Comparison of ENCODE assay signal across 21 mouse cellular contexts in genomic region chr5:15490934-15491333, GRCm38 (mm10). TPM values are rescaled to one million over a fixed set of nuclear protein-coding genes. Genes with fewer than 3 reads are reported as not detected.
DNase-seq lines count a peak whose midpoint lies in the region; ATAC-seq and TF ChIP-seq lines count a peak whose summit lies in the region.
"Not testable (repeated sequence)": the region's sequence is repeated elsewhere in the genome, so short reads cannot be mapped to it uniquely, and the experiment has no call there.
"Had no signal": no experiment of that assay in that cellular context is flagged by ENCODE, and none has a peak within 500 bp of the region (broad histone marks: within the 10 kb centered on the region; RNA-seq: fewer than 3 reads in every experiment).

No protein-coding gene starts in this region.

- not testable (repeated sequence) for H3K36me3 ChIP-seq in embryonic facial prominence, embryonic 14.5 days (ENCODE audit: control insufficient read depth, insufficient read depth, low read length); heart, embryonic 13.5 days; intestine, postnatal 0 days (ENCODE audit: control insufficient read depth, insufficient read depth); limb, embryonic 13.5 days; midbrain, embryonic 11.5 days (ENCODE audit: control insufficient read depth, insufficient read depth, low read length); neural tube, embryonic 14.5 days (ENCODE audit: control insufficient read depth, insufficient read depth, low read length)

- H3K9me3 ChIP-seq in embryonic facial prominence, embryonic 14.5 days (ENCODE audit: control insufficient read depth, low read length); intestine, postnatal 0 days (ENCODE audit: control insufficient read depth); neural tube, embryonic 14.5 days (ENCODE audit: control insufficient read depth, low read length): not testable (repeated sequence)
- H3K9me3 ChIP-seq in heart, embryonic 13.5 days: peaks cover 34% of the 10 kb centered on the region
- H3K9me3 ChIP-seq in limb, embryonic 13.5 days: peaks cover 21% of the 10 kb centered on the region
- H3K9me3 ChIP-seq in midbrain, embryonic 11.5 days (ENCODE audit: control insufficient read depth, low read length): peaks cover 12% of the 10 kb centered on the region

- H3K4me1 ChIP-seq in embryonic facial prominence, embryonic 14.5 days (ENCODE audit: control insufficient read depth, insufficient read depth, low read length); heart, embryonic 13.5 days; intestine, postnatal 0 days (replicated peaks; ENCODE audit: control insufficient read depth, insufficient read depth, low read length); limb, embryonic 13.5 days; midbrain, embryonic 11.5 days (ENCODE audit: control insufficient read depth, insufficient read depth, low read length); neural tube, embryonic 14.5 days (ENCODE audit: control insufficient read depth, insufficient read depth, low read length): not testable (repeated sequence)

- not testable (repeated sequence) for H3K4me2 ChIP-seq in embryonic facial prominence, embryonic 14.5 days (ENCODE audit: low read depth, low read length); heart, embryonic 13.5 days; intestine, postnatal 0 days (replicated peaks; ENCODE audit: low read depth); limb, embryonic 13.5 days (replicated peaks); midbrain, embryonic 11.5 days; neural tube, embryonic 14.5 days (ENCODE audit: low read depth, low read length)

- H3K27me3 ChIP-seq in embryonic facial prominence, embryonic 14.5 days (replicated peaks; ENCODE audit: control insufficient read depth, insufficient read depth, low read length); heart, embryonic 13.5 days (replicated peaks); intestine, postnatal 0 days (replicated peaks; ENCODE audit: control insufficient read depth, insufficient read depth, low read length); limb, embryonic 13.5 days; midbrain, embryonic 11.5 days (ENCODE audit: control insufficient read depth, insufficient read depth, low read length); neural tube, embryonic 14.5 days (ENCODE audit: control insufficient read depth, insufficient read depth, low read length): not testable (repeated sequence)

- ATAC-seq in embryonic facial prominence, embryonic 14.5 days (ENCODE audit: low read depth): 0 out of 2 replicates have a peak, but pooled peaks have one; percentile 22
- ATAC-seq in heart, embryonic 13.5 days (ENCODE audit: extremely low read depth, insufficient number of reproducible peaks, low FRiP score, low TSS enrichment): peak; percentile 51; the same call in 1 of the 2 replicates
- ATAC-seq in intestine, postnatal 0 days: peak; percentile 47; the same call in 1 of the 2 replicates
- ATAC-seq in limb, embryonic 13.5 days (ENCODE audit: low FRiP score, low read depth): peak; percentile 57; the same call in 1 of the 2 replicates
- not testable (repeated sequence) for ATAC-seq in midbrain, embryonic 11.5 days (ENCODE audit: low FRiP score)
- peak; percentile 28; the same call in 1 of the 2 replicates for ATAC-seq in neural tube, embryonic 14.5 days (ENCODE audit: low read depth)

- DNase-seq in embryonic facial prominence, embryonic 14.5 days (ENCODE audit: low spot score): not testable (repeated sequence)
- peak; percentile 82 for DNase-seq in midbrain, embryonic 11.5 days (ENCODE audit: low spot score, missing footprints)
- peak; percentile 1 for DNase-seq in thymus, postnatal 0 days (ENCODE audit: low spot score)

- WGBS in embryonic facial prominence, embryonic 14.5 days: 56% methylated on average over 2 of the region's 2 CpGs
- 51% methylated on average over 2 of the region's 2 CpGs for WGBS in heart, embryonic 13.5 days
- 56% methylated on average over 2 of the region's 2 CpGs for WGBS in intestine, postnatal 0 days
- WGBS in limb, embryonic 13.5 days: 57% methylated on average over 2 of the region's 2 CpGs
- WGBS in midbrain, embryonic 11.5 days: 62% methylated on average over 2 of the region's 2 CpGs
- 62% methylated on average over 2 of the region's 2 CpGs for WGBS in neural tube, embryonic 14.5 days

- not testable (repeated sequence) for H3K9ac ChIP-seq in embryonic facial prominence, embryonic 14.5 days (ENCODE audit: low read depth, low read length); heart, embryonic 13.5 days; intestine, postnatal 0 days (ENCODE audit: low read depth, low read length); limb, embryonic 13.5 days; midbrain, embryonic 11.5 days (ENCODE audit: low read length); neural tube, embryonic 14.5 days (replicated peaks; ENCODE audit: low read depth, low read length)

- not testable (repeated sequence) for H3K27ac ChIP-seq in embryonic facial prominence, embryonic 14.5 days (replicated peaks; ENCODE audit: low read depth, low read length); heart, embryonic 13.5 days (replicated peaks); intestine, postnatal 0 days (ENCODE audit: low read depth, low read length); limb, embryonic 13.5 days; midbrain, embryonic 11.5 days (ENCODE audit: low read depth, low read length); neural tube, embryonic 14.5 days (ENCODE audit: low read depth, low read length)

- TF ChIP-seq CTCF in intestine, postnatal 0 days (IDR thresholded peaks at IDR 0.05; ENCODE audit: low read depth): not testable (repeated sequence)

- H3K4me3 ChIP-seq in embryonic facial prominence, embryonic 14.5 days (ENCODE audit: low read depth, low read length); heart, embryonic 13.5 days; intestine, postnatal 0 days (ENCODE audit: low read depth, low read length); limb, embryonic 13.5 days; midbrain, embryonic 11.5 days (ENCODE audit: low read depth, low read length); neural tube, embryonic 14.5 days (ENCODE audit: low read depth, low read length): not testable (repeated sequence)

RNA-seq across cellular contexts. Expression of gene Gm21149, which starts 14.6 kb away (rescaled TPM):
- polyA plus RNA-seq in embryonic facial prominence, embryonic 14.5 days (2014; fragmentation: Nextera tagmentation; extraction: Ambion mirVana): not detected in 2 replicates
- polyA plus RNA-seq in heart, embryonic 13.5 days (2015; fragmentation: Nextera tagmentation; extraction: Ambion mirVana): 0.17 and 0.36 TPM in 2 replicates
- not detected in 2 replicates for polyA plus RNA-seq in intestine, postnatal 0 days (2015; fragmentation: Nextera tagmentation; extraction: Ambion mirVana)
- not detected in 2 replicates for polyA plus RNA-seq in limb, embryonic 13.5 days (2015; fragmentation: Nextera tagmentation; extraction: Ambion mirVana)
- polyA plus RNA-seq in midbrain, embryonic 11.5 days (2014; fragmentation: Nextera tagmentation; extraction: Ambion mirVana): not detected in 2 replicates
- polyA plus RNA-seq in neural tube, embryonic 14.5 days (2014; fragmentation: Nextera tagmentation; extraction: Ambion mirVana): not detected in 2 replicates
- polyA plus RNA-seq in thymus, postnatal 0 days (2015; fragmentation: Nextera tagmentation; extraction: Ambion mirVana): 0.17 and 0.50 TPM in 2 replicates
- polyA plus RNA-seq: embryonic facial prominence, embryonic 11.5 days; forebrain, embryonic 10.5 days; forebrain, postnatal 0 days; heart, adult 2 months; hindbrain, embryonic 13.5 days; kidney, embryonic 15.5 days; liver, embryonic 11.5 days; liver, embryonic 16.5 days; lung, embryonic 16.5 days; midbrain, embryonic 15.5 days; neural tube, embryonic 12.5 days; Patski had no signal

RNA-seq across cellular contexts. Expression of gene Gm21190, which starts 38.1 kb away (rescaled TPM):
- polyA plus RNA-seq in embryonic facial prominence, embryonic 14.5 days (2014; fragmentation: Nextera tagmentation; extraction: Ambion mirVana): not detected in 2 replicates
- 0.20 TPM in 1 of 2 replicates, not detected in the other for polyA plus RNA-seq in heart, embryonic 13.5 days (2015; fragmentation: Nextera tagmentation; extraction: Ambion mirVana)
- polyA plus RNA-seq in intestine, postnatal 0 days (2015; fragmentation: Nextera tagmentation; extraction: Ambion mirVana): not detected in 2 replicates
- polyA plus RNA-seq in limb, embryonic 13.5 days (2015; fragmentation: Nextera tagmentation; extraction: Ambion mirVana): not detected in 2 replicates
- not detected in 2 replicates for polyA plus RNA-seq in midbrain, embryonic 11.5 days (2014; fragmentation: Nextera tagmentation; extraction: Ambion mirVana)
- polyA plus RNA-seq in neural tube, embryonic 14.5 days (2014; fragmentation: Nextera tagmentation; extraction: Ambion mirVana): not detected in 2 replicates
- polyA plus RNA-seq in thymus, postnatal 0 days (2015; fragmentation: Nextera tagmentation; extraction: Ambion mirVana): 0.17 and 0.27 TPM in 2 replicates
- polyA plus RNA-seq: embryonic facial prominence, embryonic 11.5 days; forebrain, embryonic 10.5 days; forebrain, postnatal 0 days; heart, adult 2 months; heart, embryonic 15.5 days; hindbrain, embryonic 13.5 days; inflammation-experienced regulatory T-cells, adult 6 months; kidney, embryonic 15.5 days; liver, embryonic 11.5 days; liver, embryonic 16.5 days; lung, embryonic 16.5 days; midbrain, embryonic 15.5 days; neural tube, embryonic 12.5 days; Patski had no signal
